Mouse (Mus musculus) limb, embryonic 14.5 days (tissue): ENCODE measurements around the gene C1qb. TPM values are rescaled to one million over a fixed set of nuclear protein-coding genes. Genes with fewer than 3 reads are reported as not detected.
A peak's percentile ranks its signal among the peaks of the same experiment; 100 is the strongest.

ENCODE experiments used
- ATAC-seq: fragments of 200-750 bp; cut with Nextera tagmentation; 2 replicates; pipeline ENCODE4 v1.8.0; 2017; ENCODE audit warnings: low read depth, moderate number of reproducible peaks, moderate TSS enrichment; ENCODE audit not compliant: low FRiP score
- DNase-seq: peaks from one replicate; pipeline ENCODE4 v3.0.0-alpha.2; 2015; ENCODE audit warnings: low spot score
- H3K27ac ChIP-seq: fragments of 300-500 bp; sonication (generic); replicated peaks from 2 replicates; pipeline ENCODE4 v1.5.1; 2014; ENCODE audit warnings: low read depth, mild to moderate bottlenecking, low read length, moderate library complexity, mixed read lengths
- H3K27me3 ChIP-seq: fragments of 300-500 bp; sonication (generic); 2 replicates; pipeline ENCODE4 v1.6.1; 2014; ENCODE audit warnings: low read length, mixed read lengths; ENCODE audit not compliant: control insufficient read depth, insufficient read depth
- H3K36me3 ChIP-seq: fragments of 300-500 bp; sonication (generic); 2 replicates; pipeline ENCODE4 v1.6.1; 2014; ENCODE audit warnings: mild to moderate bottlenecking, low read length, moderate library complexity, mixed read lengths; ENCODE audit not compliant: control insufficient read depth, insufficient read depth
- H3K4me1 ChIP-seq: fragments of 300-500 bp; sonication (generic); 2 replicates; pipeline ENCODE4 v1.6.1; 2014; ENCODE audit warnings: antibody characterized with exemption, low read length, mixed read lengths; ENCODE audit not compliant: control insufficient read depth, insufficient read depth
- H3K4me2 ChIP-seq: fragments of 300-500 bp; sonication (generic); replicated peaks from 2 replicates; pipeline ENCODE4 v1.6.1; 2014; ENCODE audit warnings: low read depth, mild to moderate bottlenecking, low read length, moderate library complexity; ENCODE audit not compliant: severe bottlenecking
- H3K4me3 ChIP-seq: fragments of 300-500 bp; sonication (generic); replicated peaks from 2 replicates; pipeline ENCODE4 v1.5.1; 2014; ENCODE audit warnings: low read length
- H3K9ac ChIP-seq: fragments of 300-500 bp; sonication (generic); 2 replicates; pipeline ENCODE4 v1.6.1; 2014; ENCODE audit warnings: mild to moderate bottlenecking, low read depth, low read length, moderate library complexity; ENCODE audit not compliant: severe bottlenecking
- H3K9me3 ChIP-seq: fragments of 300-500 bp; sonication (generic); 2 replicates; pipeline ENCODE4 v1.6.1; 2016; ENCODE audit warnings: low read length; ENCODE audit not compliant: control insufficient read depth
- POLR2A ChIP-seq: fragments of 200-500 bp; IDR thresholded peaks from 2 replicates; pipeline ENCODE4 v1.8.0; 2012; ENCODE audit warnings: inconsistent platforms, mild to moderate bottlenecking, moderate library complexity, borderline replicate concordance; ENCODE audit not compliant: insufficient read depth, insufficient read length; ENCODE audit errors: extremely low read depth
- WGBS: fragments of 180-500 bp; shearing (Covaris S2); extraction: QIAGEN DNeasy Blood & Tissue Kit; methylation state at CpG from one replicate; pipeline ENCODE4 v1.1.7; 2014; 5-methylcytosine and 5-hydroxymethylcytosine counted together
- polyA plus RNA-seq, 2 experiments: library from polyadenylated mRNA; depleted of rRNA in 1 of 2; stranded (reverse) in 1 of 2; unstranded in 1 of 2; fragments of >200 nt; fragmentation: Nextera tagmentation in 1 of 2; extraction: Ambion mirVana in 1 of 2; gene quantifications; 2 replicates each; pipeline versions ENCODE4 v1.2.1 to v1.2.3; 2012 to 2014

Gene C1qb
- polyA plus RNA-seq, 2 experiments = 56.2 to 81.2 TPM

GRCm38 (mm10) chr4:136889981-136890380, 4.0 kb upstream of the C1qb start:
- TF ChIP-seq POLR2A = no peak
- Histone ChIP-seq H3K27ac (no peak overlapping the region), H3K4me1 (no peaks in the 10 kb centered on the region), H3K9ac (no peak overlapping the region), H3K9me3 (no peaks in the 10 kb centered on the region), H3K4me2 (no peak overlapping the region), H3K4me3 (no peak overlapping the region), H3K36me3 (no peaks in the 10 kb centered on the region), H3K27me3 (peaks cover 6% of the 10 kb centered on the region; the same call in 1 of the 2 replicates)
- DNase-seq (no peak), ATAC-seq (no peak)
- 90% methylated on average over 15 of the region's 15 CpGs for WGBS

DNA sequence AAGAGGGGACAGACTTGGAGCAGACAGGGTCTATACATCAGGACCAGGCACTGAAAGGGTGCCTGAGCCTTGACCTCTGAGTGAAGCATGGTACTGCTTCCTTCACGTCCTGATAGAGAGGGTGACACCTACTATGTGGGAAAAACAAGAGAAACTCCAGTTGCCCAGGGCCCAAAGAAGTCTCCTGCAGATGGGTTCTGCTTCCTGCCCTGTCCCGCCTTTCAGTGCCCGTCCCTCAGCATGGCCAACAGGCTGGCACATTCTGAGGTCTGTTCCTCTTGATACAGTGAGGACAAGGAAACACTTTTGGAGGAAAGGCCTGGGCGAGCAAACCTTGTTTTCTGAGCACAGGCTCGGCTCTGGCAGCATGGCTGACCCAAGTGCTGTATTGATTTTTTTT, 1.7 kb upstream of the C1qb start:
- Histone ChIP-seq H3K27me3 (no peaks in the 10 kb centered on the region), H3K36me3 (no peaks in the 10 kb centered on the region), H3K9ac (no peak overlapping the region), H3K4me1 (no peaks in the 10 kb centered on the region), H3K9me3 (no peaks in the 10 kb centered on the region), H3K27ac (no peak overlapping the region), H3K4me3 (no peak overlapping the region), H3K4me2 (no peak overlapping the region)
- 67% methylated on average over 5 of the region's 5 CpGs for WGBS
- ATAC-seq (no peak), DNase-seq (no peak)
- TF ChIP-seq POLR2A = no peak

DNA sequence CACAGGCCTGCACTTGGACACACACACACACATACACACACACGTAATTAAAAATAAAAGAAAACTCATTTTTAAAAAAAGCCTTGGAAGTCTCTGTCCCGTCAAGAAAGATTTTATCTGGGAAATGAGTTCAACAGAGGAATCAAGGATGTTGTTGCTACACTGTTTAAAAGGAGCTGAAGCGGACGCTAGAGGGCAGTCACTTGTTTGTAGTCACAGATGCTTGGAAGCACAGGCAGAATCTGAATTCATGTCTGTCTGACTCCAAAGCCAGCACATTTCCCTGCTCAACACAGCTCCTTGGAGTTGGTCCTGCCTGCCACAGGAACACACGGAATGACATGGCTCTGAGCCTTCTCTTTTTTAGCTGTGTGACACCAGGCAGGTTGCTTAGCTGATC, 7.4 kb downstream of the C1qb start:
- H3K36me3 ChIP-seq = no peaks in the 10 kb centered on the region
- no peaks in the 10 kb centered on the region for H3K9me3 ChIP-seq
- WGBS = 22% methylated on average over 5 of the region's 5 CpGs
- H3K4me1 ChIP-seq = no peaks in the 10 kb centered on the region
- no peak overlapping the region for H3K4me3 ChIP-seq
- DNase-seq (peak; percentile 25), ATAC-seq (no peak)
- H3K27me3 ChIP-seq = no peaks in the 10 kb centered on the region
- no peak overlapping the region for H3K9ac ChIP-seq
- no peak for TF ChIP-seq POLR2A
- no peak overlapping the region for H3K27ac ChIP-seq
- no peak overlapping the region for H3K4me2 ChIP-seq

DNA sequence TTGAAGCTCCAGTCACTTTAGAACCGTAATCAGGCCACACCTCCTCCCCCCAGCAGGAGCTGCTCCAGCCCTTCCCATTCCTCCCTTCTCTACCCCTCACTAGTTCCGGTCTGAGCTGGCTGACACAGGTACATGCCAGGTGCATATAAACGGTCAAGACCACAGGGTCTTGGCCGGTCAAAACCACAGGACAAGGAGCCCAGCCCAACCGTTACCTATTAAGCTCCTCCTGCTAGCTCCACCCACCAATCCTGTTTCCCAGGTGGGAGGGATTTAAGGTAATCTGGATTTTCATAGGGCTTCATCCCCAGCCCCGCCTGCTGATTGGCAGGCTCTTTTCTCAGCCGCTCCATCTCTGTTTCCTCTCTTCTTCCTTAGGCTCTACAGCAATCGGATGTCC, 7.8 kb downstream of the C1qb start:
- Histone ChIP-seq H3K4me3 (no peak overlapping the region), H3K36me3 (no peaks in the 10 kb centered on the region), H3K9me3 (no peaks in the 10 kb centered on the region), H3K27me3 (no peaks in the 10 kb centered on the region), H3K9ac (no peak overlapping the region), H3K4me2 (no peak overlapping the region), H3K27ac (no peak overlapping the region), H3K4me1 (no peaks in the 10 kb centered on the region)
- DNase-seq = no peak
- ATAC-seq = no peak
- no peak for TF ChIP-seq POLR2A
- WGBS = 47% methylated on average over 8 of the region's 8 CpGs

DNA sequence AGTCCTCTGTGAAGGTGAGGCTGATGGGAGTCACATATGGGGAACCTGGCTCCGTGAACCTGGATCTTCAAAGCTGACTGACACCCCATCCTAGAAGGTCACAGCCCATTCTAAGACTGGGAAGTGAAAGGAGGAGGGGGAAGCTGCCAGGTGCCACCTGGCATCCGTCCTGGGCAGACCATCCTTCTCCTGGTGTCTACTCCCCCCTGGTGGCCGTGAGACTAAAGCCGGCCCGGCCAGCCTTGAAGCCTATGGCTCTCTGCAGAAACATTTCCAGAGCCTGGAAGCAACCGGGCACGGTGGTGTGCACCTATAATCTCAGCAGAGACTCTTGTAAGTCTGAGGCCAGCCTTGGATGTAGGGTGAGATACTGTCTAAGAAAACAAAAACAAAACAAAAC, 9.0 kb downstream of the C1qb start:
- Histone ChIP-seq H3K4me1 (no peaks in the 10 kb centered on the region), H3K4me3 (no peak overlapping the region), H3K9ac (no peak overlapping the region), H3K4me2 (no peak overlapping the region), H3K36me3 (no peaks in the 10 kb centered on the region), H3K27ac (no peak overlapping the region), H3K9me3 (no peaks in the 10 kb centered on the region), H3K27me3 (no peaks in the 10 kb centered on the region)
- WGBS = 19% methylated on average over 7 of the region's 7 CpGs
- TF ChIP-seq POLR2A = no peak
- ATAC-seq (no peak), DNase-seq (peak; percentile 21)

- Histone ChIP-seq H3K9me3 (no peaks in the 10 kb centered on the region), H3K4me1 (no peaks in the 10 kb centered on the region), H3K27me3 (no peaks in the 10 kb centered on the region), H3K4me2 (no peak overlapping the region), H3K4me3 (no peak overlapping the region), H3K27ac (no peak overlapping the region), H3K36me3 (no peaks in the 10 kb centered on the region), H3K9ac (no peak overlapping the region)
- DNase-seq (no peak), ATAC-seq (no peak)
- WGBS = 81% methylated on average over 14 of the region's 14 CpGs
- no peak for TF ChIP-seq POLR2A
These were observed 11.0 kb downstream of the C1qb start for GRCm38 (mm10) chr4:136875012-136875411.
